Mouse (Mus musculus): ENCODE measurements around the gene Yy1. TPM values are rescaled to one million over a fixed set of nuclear protein-coding genes. Genes with fewer than 3 reads are reported as not detected.

The Yy1 gene
- polyA plus RNA-seq, 1 experiment from 2014 or later, result 11.4 TPM

- H3K36me3 ChIP-seq (ENCODE audit: control insufficient read depth, insufficient read depth, low read length), result no peaks in the 10 kb centered on the region
- 57% methylated on average over 5 of the region's 5 CpGs for WGBS
- H3K4me2 ChIP-seq (ENCODE audit: low read depth, low read length), result no peak overlapping the region
- peaks cover 7% of the 10 kb centered on the region for H3K4me1 ChIP-seq (ENCODE audit: control insufficient read depth, insufficient read depth, low read length)
- no peaks in the 10 kb centered on the region for H3K9me3 ChIP-seq (ENCODE audit: control insufficient read depth, low read length)
- H3K27ac ChIP-seq (ENCODE audit: low read length), result no peak overlapping the region
- H3K4me3 ChIP-seq (ENCODE audit: low read length), result no peak overlapping the region
- no peak overlapping the region for H3K9ac ChIP-seq (ENCODE audit: low read depth, low read length)
- ATAC-seq, result no peak
- H3K27me3 ChIP-seq (replicated peaks; ENCODE audit: control insufficient read depth, insufficient read depth, low read length), result no peaks in the 10 kb centered on the region
Observed at GRCm38 (mm10) chr12:108829636-108830035, 36.9 kb downstream of the Yy1 start.

GRCm38 (mm10) chr12:108830358-108830757, 37.6 kb downstream of the Yy1 start:
- peaks cover 13% of the 10 kb centered on the region for H3K4me1 ChIP-seq (ENCODE audit: control insufficient read depth, insufficient read depth, low read length)
- H3K4me3 ChIP-seq (ENCODE audit: low read length), result no peak overlapping the region
- no peak overlapping the region for H3K27ac ChIP-seq (ENCODE audit: low read length)
- H3K36me3 ChIP-seq (ENCODE audit: control insufficient read depth, insufficient read depth, low read length), result no peaks in the 10 kb centered on the region
- no peak for ATAC-seq
- WGBS, result 82% methylated on average over 6 of the region's 6 CpGs
- H3K4me2 ChIP-seq (ENCODE audit: low read depth, low read length), result no peak overlapping the region
- H3K27me3 ChIP-seq (replicated peaks; ENCODE audit: control insufficient read depth, insufficient read depth, low read length), result no peaks in the 10 kb centered on the region
- no peak overlapping the region for H3K9ac ChIP-seq (ENCODE audit: low read depth, low read length)
- no peaks in the 10 kb centered on the region for H3K9me3 ChIP-seq (ENCODE audit: control insufficient read depth, low read length)

GRCm38 (mm10) chr12:108831966-108832643, 39.3 kb downstream of the Yy1 start:
- Histone ChIP-seq H3K27me3 (replicated peaks; ENCODE audit: control insufficient read depth, insufficient read depth, low read length) (no peaks in the 10 kb centered on the region), H3K9ac (ENCODE audit: low read depth, low read length) (no peak overlapping the region), H3K4me3 (ENCODE audit: low read length) (no peak overlapping the region), H3K9me3 (ENCODE audit: control insufficient read depth, low read length) (no peaks in the 10 kb centered on the region), H3K4me2 (ENCODE audit: low read depth, low read length) (no peak overlapping the region), H3K4me1 (ENCODE audit: control insufficient read depth, insufficient read depth, low read length) (peaks cover 18% of the 10 kb centered on the region), H3K27ac (ENCODE audit: low read length) (no peak overlapping the region), H3K36me3 (ENCODE audit: control insufficient read depth, insufficient read depth, low read length) (no peaks in the 10 kb centered on the region)
- WGBS, result 54% methylated on average over 9 of the region's 9 CpGs
- ATAC-seq, result no peak

- 92% methylated on average over 8 of the region's 8 CpGs for WGBS
- Histone ChIP-seq H3K4me3 (ENCODE audit: low read length) (no peak overlapping the region), H3K27ac (ENCODE audit: low read length) (no peak overlapping the region), H3K4me1 (ENCODE audit: control insufficient read depth, insufficient read depth, low read length) (peaks cover 26% of the 10 kb centered on the region), H3K9me3 (ENCODE audit: control insufficient read depth, low read length) (no peaks in the 10 kb centered on the region), H3K9ac (ENCODE audit: low read depth, low read length) (no peak overlapping the region), H3K27me3 (replicated peaks; ENCODE audit: control insufficient read depth, insufficient read depth, low read length) (no peaks in the 10 kb centered on the region), H3K4me2 (ENCODE audit: low read depth, low read length) (no peak overlapping the region), H3K36me3 (ENCODE audit: control insufficient read depth, insufficient read depth, low read length) (no peaks in the 10 kb centered on the region)
- ATAC-seq, result no peak
Observed at GRCm38 (mm10) chr12:108832851-108833250, 40.1 kb downstream of the Yy1 start.

GRCm38 (mm10) chr12:108833408-108833807, 40.6 kb downstream of the Yy1 start:
- H3K4me2 ChIP-seq (ENCODE audit: low read depth, low read length), result no peak overlapping the region
- no peak for ATAC-seq
- H3K27ac ChIP-seq (ENCODE audit: low read length), result no peak overlapping the region
- no peak overlapping the region for H3K9ac ChIP-seq (ENCODE audit: low read depth, low read length)
- no peak overlapping the region for H3K4me3 ChIP-seq (ENCODE audit: low read length)
- no peaks in the 10 kb centered on the region for H3K36me3 ChIP-seq (ENCODE audit: control insufficient read depth, insufficient read depth, low read length)
- 85% methylated on average over 3 of the region's 3 CpGs for WGBS
- H3K4me1 ChIP-seq (ENCODE audit: control insufficient read depth, insufficient read depth, low read length), result peaks cover 31% of the 10 kb centered on the region
- no peaks in the 10 kb centered on the region for H3K27me3 ChIP-seq (replicated peaks; ENCODE audit: control insufficient read depth, insufficient read depth, low read length)
- no peaks in the 10 kb centered on the region for H3K9me3 ChIP-seq (ENCODE audit: control insufficient read depth, low read length)

- no peak for ATAC-seq
- no peak overlapping the region for H3K27ac ChIP-seq (ENCODE audit: low read length)
Observed at GRCm38 (mm10) chr12:108834337-108834736, 41.6 kb downstream of the Yy1 start.

GRCm38 (mm10) chr12:108834786-108835185, 42.0 kb downstream of the Yy1 start:
- no peaks in the 10 kb centered on the region for H3K9me3 ChIP-seq (ENCODE audit: control insufficient read depth, low read length)
- ATAC-seq, result no peak
- no peaks in the 10 kb centered on the region for H3K27me3 ChIP-seq (replicated peaks; ENCODE audit: control insufficient read depth, insufficient read depth, low read length)
- H3K4me3 ChIP-seq (ENCODE audit: low read length), result peak overlapping the region; percentile 68
- H3K4me2 ChIP-seq (ENCODE audit: low read depth, low read length), result peak overlapping the region; percentile 94
- H3K9ac ChIP-seq (ENCODE audit: low read depth, low read length), result peak overlapping the region; percentile 79
- H3K36me3 ChIP-seq (ENCODE audit: control insufficient read depth, insufficient read depth, low read length), result no peaks in the 10 kb centered on the region
- WGBS, result 34% methylated on average over 5 of the region's 5 CpGs
- no peak overlapping the region for H3K27ac ChIP-seq (ENCODE audit: low read length)
- peaks cover 31% of the 10 kb centered on the region for H3K4me1 ChIP-seq (ENCODE audit: control insufficient read depth, insufficient read depth, low read length)

More at GRCm38 (mm10) chr12:108834337-108834736, 41.6 kb downstream of the Yy1 start:
- no peak overlapping the region for H3K9ac ChIP-seq (ENCODE audit: low read depth, low read length)
- no peak overlapping the region for H3K4me2 ChIP-seq (ENCODE audit: low read depth, low read length)
- 87% methylated on average over 3 of the region's 3 CpGs for WGBS
- no peaks in the 10 kb centered on the region for H3K36me3 ChIP-seq (ENCODE audit: control insufficient read depth, insufficient read depth, low read length)
- peaks cover 31% of the 10 kb centered on the region for H3K4me1 ChIP-seq (ENCODE audit: control insufficient read depth, insufficient read depth, low read length)
- H3K27me3 ChIP-seq (replicated peaks; ENCODE audit: control insufficient read depth, insufficient read depth, low read length), result no peaks in the 10 kb centered on the region
- H3K9me3 ChIP-seq (ENCODE audit: control insufficient read depth, low read length), result no peaks in the 10 kb centered on the region
- H3K4me3 ChIP-seq (ENCODE audit: low read length), result no peak overlapping the region

- Histone ChIP-seq H3K4me1 (ENCODE audit: control insufficient read depth, insufficient read depth, low read length) (peaks cover 31% of the 10 kb centered on the region), H3K27me3 (replicated peaks; ENCODE audit: control insufficient read depth, insufficient read depth, low read length) (no peaks in the 10 kb centered on the region), H3K9me3 (ENCODE audit: control insufficient read depth, low read length) (no peaks in the 10 kb centered on the region), H3K4me3 (ENCODE audit: low read length) (peak overlapping the region; percentile 68), H3K4me2 (ENCODE audit: low read depth, low read length) (peak overlapping the region; percentile 94), H3K27ac (ENCODE audit: low read length) (no peak overlapping the region; the same call in 1 of the 2 replicates), H3K9ac (ENCODE audit: low read depth, low read length) (peak overlapping the region; percentile 79), H3K36me3 (ENCODE audit: control insufficient read depth, insufficient read depth, low read length) (no peaks in the 10 kb centered on the region)
- 2% methylated on average over 51 of the region's 51 CpGs for WGBS
- ATAC-seq, result peak; percentile 21
Observed at GRCm38 (mm10) chr12:108835208-108835839, 42.6 kb downstream of the Yy1 start.

GRCm38 (mm10) chr12:108835840-108836409, 43.2 kb downstream of the Yy1 start, which contains the start of the genes Slc25a29 and Slc25a47:
Slc25a29 (minus strand) TSS chr12:108835883.
Slc25a47 (plus strand) TSS chr12:108836046.
- peak; percentile 99 for ATAC-seq
- Histone ChIP-seq H3K9ac (ENCODE audit: low read depth, low read length) (peak within 1 kb of the TSS; percentile 79), H3K9me3 (ENCODE audit: control insufficient read depth, low read length) (no peaks in the 10 kb centered on the region), H3K4me2 (ENCODE audit: low read depth, low read length) (peak within 1 kb of the TSS; percentile 94), H3K36me3 (ENCODE audit: control insufficient read depth, insufficient read depth, low read length) (no peaks in the 10 kb centered on the region), H3K27me3 (replicated peaks; ENCODE audit: control insufficient read depth, insufficient read depth, low read length) (no peaks in the 10 kb centered on the region), H3K4me3 (ENCODE audit: low read length) (peak within 1 kb of the TSS; percentile 68), H3K27ac (ENCODE audit: low read length) (peak within 1 kb of the TSS; percentile 81), H3K4me1 (ENCODE audit: control insufficient read depth, insufficient read depth, low read length) (peaks cover 31% of the 10 kb centered on the region)
- WGBS, result under 1% methylated on average over 53 of the region's 53 CpGs

Measured in intestine, embryonic 16.5 days (tissue).